Mouse (Mus musculus) c-Kit-positive CD71-positive TER-119-positive erythroid progenitor cells, embryonic 14.5 days (primary cell): ENCODE measurements around the gene Ferd3l.

ENCODE experiments used
- DNase-seq: peaks from one replicate; pipeline ENCODE4 v3.0.0-alpha.2; 2013; ENCODE audit warnings: low spot score

Gene Ferd3l

GRCm38 (mm10) chr12:33928331-33929192 lies at the start of gene Ferd3l:
TSS of gene Ferd3l (plus strand) at chr12:33928425.
- no peak for DNase-seq

DNA sequence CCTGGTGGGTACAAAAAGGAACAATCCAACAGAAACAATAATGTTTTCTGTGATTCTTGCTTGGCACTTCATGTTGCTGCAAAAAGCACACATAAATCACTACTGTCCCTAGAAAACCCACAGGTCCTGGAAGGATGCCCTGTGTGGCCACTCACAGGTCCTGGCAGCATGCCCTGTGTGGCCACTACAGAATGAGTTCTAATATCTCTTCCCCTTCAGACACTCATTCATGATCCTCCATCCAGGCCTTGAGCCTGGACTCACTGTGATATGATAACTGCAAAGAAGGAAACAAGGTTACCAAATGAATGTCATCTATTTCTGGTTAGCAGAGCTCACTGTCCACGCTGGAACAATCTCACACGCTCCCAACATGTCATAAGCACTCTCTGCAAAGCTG lies 34.3 kb upstream of the Ferd3l start:
- DNase-seq = no peak

DNA sequence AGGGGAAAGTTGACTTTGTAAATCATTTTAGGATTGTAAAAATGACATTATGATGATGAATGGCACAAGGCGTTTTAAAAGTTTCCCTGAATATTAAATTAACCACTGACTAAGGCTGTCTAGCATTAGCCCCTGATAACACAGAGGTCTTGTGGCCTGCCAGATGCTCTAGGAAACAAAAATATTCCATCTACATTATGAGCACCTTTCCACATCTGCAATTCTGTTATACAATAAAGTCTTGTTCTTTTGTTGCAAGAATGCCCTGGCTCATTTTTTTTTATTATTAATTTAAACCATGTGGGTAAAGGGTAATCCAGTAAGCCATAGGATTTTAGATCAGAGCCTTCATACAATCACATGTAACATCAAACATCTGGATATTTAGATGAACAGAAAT lies 33.6 kb upstream of the Ferd3l start:
- DNase-seq = no peak

DNA sequence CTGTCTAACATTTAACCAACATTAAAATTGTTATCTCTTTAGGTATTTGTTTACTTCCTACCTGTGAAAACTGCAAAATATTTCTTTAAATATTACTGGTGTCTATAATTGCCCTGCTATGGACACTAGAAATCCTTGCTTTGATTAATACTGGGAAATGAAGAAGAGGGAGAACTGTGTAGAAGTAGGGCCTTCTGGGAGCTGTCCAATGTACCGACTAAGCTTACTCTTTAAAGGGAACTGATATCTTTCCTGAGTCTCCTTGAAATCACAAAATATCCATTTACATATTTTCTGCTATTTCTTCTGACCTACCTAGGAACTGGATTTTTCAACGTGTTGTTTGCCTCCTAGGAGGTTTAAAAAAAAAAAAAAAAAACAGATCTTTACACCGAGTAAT lies 1.5 kb upstream of the Ferd3l start:
- no peak for DNase-seq

DNA sequence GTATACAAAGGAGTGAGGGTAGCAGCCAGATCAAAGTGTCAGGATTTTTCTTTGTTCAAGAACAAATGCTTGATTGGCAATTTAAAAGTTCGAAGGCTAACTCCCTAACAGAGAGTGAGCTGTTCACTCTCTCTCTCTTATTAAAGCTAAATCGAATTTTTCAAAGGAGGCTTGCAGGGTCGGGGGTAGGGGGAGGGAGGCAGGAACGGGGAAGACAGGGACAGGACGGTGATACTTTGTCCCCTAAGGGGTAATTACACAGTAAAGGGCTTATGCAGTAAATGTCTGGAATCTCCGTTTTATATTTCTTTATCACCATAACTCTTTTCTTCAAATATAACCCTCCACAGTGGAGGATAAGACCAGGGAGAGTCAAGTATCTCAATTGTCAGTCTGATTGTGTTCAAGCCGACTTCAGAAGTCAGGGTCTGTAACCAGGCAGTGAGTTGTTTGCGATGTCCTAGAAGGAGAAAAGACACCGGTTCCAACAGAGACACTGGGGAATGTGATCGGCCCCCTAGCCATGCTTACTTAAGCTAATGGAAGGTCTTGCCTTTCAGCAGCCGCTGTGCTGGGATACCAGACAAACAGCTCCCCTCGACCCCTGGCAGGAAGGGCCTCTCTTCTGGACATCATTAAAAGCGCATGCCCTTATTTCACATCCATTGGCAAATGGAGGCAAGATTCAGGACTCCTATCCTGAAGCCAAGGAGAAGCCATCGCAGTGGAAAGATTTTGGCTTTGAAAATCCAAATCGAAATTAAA lies 709 bp upstream of the Ferd3l start:
- no peak for DNase-seq

GRCm38 (mm10) chr12:33952843-33953242 lies 24.6 kb downstream of the Ferd3l start:
- no peak for DNase-seq

DNA sequence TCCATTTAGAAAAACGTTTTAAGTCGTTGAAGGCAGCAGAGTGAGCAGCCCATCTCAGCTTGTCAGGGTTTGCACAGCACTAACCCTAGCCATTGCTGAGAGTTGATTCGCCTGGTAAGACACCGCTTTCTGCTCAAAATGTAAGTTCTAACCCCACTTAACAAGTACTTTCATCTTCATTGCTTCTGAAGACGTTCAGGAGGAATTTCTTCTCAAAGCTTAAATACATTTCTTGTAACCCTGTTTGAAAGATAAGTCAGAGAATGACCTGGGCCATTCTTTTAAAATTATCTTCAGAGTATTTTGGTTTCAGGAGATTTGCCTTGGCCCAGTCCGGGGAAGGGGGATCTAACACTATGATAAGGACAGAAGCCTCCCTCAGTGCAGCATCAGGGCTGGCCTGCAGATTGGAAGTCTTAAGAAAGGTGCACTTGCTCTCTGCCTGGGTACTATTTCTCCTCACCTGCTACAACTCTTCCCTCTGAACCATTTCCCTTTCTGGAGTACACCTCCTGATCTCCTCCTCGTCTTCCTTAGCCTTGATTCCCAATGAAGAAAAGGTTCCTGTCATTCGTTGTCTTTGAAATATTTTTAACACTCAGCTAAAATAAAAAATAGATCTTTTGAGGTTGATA lies 26.8 kb downstream of the Ferd3l start:
- DNase-seq = no peak

DNA sequence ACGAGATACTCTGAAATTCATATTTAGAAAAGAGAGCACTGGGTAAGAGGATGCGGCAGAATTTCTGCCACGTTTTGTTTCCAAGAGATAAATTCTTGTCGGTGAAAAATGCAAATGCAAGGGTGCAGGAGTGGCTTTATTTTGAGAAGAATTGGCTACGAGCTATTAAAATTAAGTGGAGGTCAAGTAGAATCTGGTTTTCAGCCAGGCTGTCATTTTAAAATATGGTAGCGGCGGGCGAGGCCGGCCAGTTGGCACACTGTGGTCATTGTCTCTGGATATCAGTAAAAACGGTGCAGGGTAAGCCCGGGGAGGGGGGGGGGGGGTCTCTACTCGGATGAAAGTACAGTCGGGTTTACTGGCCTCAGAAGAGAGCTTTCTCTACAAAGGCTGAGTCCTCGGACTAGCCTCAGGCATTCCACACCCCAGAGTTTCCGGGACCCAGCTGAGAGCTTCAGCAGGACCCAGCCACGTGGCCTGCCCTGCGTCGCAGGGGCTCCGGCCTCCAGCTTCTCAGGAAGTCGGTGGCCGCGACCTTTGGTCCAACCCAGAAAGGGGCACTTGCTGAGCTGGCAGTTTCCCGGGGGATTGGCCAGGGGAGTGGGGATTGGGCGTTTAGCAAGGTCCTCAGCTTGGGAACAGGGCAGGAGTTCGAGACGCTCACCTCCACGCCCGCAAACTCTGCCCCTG lies 27.5 kb downstream of the Ferd3l start:
- DNase-seq = no peak

DNA sequence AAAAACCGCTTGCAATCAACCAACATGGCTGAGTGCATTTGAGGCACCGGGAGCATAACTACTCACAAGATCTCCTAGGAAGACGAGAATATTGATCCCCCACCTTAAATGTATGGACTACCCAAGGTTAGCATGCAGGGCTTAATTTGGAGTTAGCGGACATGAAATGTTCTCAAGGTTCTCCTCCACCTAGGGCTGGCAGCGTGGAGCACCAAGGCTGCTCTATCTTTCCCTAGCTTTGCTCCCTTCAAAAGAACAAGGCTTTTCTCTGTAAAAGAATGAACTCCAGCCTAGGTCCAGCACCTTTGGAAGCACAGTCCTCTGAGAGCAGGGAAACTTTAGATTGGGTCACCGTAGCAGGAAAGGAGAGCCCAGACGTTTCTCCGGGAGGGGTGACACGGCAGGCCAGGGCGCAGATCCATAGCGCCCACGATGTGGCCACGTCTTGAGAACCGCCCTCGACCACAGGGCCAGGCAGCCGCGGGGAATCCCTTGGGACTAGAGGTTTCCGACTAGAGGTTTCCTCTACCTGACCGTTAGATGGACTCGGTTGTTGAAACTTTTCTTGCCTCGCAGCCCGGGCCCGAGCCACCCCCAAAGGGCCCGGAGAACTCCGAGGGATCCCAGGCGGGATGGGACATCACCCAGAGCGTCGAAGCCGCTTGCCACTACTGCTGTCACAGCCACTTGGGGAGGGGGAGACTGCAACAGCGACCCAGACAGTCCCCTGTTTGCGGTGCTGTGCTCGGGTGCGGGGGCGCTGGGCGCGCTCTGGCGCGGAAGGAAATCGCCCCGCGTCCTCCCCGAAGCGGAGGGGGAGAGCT lies 28.6 kb downstream of the Ferd3l start:
- DNase-seq = no peak

GRCm38 (mm10) chr12:33957400-33958240 lies 29.4 kb downstream of the Ferd3l start, which contains the start of gene Twist1:
TSS of gene Twist1 (plus strand) at chr12:33957671.
- DNase-seq = no peak

DNA sequence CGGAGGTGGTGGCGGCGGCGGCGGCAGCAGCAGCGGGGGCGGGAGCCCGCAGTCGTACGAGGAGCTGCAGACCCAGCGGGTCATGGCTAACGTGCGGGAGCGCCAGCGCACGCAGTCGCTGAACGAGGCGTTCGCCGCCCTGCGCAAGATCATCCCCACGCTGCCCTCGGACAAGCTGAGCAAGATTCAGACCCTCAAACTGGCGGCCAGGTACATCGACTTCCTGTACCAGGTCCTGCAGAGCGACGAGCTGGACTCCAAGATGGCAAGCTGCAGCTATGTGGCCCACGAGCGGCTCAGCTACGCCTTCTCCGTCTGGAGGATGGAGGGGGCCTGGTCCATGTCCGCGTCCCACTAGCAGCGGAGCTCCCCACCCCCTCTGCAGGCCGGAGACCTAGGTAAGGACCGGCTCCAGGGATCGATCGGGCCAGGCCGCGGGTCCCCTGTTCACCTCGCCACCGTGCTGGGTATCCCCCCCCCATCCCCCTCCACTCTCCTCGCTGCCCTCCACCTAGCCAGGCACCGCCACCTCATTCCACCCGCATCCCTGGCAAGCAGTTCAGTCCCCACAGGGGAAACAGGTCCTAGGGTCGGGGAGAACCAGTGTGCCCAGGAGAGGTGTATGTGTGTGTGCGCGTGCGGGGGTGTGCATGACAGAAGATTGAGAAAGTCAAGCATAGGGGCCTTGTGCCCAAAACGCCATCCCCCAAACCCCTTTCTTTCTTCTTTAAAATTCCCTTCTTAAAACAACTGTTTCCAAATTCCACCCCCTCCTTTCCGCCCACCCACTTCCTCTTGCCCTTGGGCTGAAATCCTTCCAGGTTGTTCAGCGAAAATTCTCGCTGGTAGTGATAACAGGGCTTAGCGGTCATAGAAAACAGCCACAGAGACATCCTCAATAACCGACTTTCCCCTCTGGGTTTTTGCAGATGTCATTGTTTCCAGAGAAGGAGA lies 30.3 kb downstream of the Ferd3l start:
- no peak for DNase-seq

- no peak for DNase-seq
Measured at GRCm38 (mm10) chr12:33959206-33959605, 31.0 kb downstream of the Ferd3l start.

DNA sequence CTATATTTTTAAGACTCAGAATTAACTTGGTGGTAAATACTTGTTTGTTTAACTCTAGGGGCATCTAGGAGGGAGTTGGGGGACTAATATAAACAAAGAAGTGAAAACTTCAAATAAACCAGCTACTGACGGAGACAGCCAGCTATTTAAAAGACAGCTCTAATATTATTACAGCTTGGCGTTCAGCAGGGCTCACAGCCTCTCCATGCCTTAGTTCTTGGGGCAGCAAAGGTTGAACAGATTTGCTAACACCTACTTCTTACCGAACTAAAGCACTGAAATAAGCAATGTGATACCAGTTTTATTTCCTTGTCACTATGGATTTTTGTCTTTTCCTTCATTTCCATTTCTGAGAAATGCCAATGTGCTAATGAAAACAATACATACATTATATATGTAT lies 31.6 kb downstream of the Ferd3l start:
- DNase-seq = no peak

- no peak for DNase-seq
Measured at GRCm38 (mm10) chr12:33961013-33961412, 32.8 kb downstream of the Ferd3l start.

- DNase-seq = no peak
Measured at GRCm38 (mm10) chr12:33962118-33962772, 34.0 kb downstream of the Ferd3l start.

- DNase-seq = no peak
Measured at GRCm38 (mm10) chr12:33962773-33963130, 34.5 kb downstream of the Ferd3l start.

DNA sequence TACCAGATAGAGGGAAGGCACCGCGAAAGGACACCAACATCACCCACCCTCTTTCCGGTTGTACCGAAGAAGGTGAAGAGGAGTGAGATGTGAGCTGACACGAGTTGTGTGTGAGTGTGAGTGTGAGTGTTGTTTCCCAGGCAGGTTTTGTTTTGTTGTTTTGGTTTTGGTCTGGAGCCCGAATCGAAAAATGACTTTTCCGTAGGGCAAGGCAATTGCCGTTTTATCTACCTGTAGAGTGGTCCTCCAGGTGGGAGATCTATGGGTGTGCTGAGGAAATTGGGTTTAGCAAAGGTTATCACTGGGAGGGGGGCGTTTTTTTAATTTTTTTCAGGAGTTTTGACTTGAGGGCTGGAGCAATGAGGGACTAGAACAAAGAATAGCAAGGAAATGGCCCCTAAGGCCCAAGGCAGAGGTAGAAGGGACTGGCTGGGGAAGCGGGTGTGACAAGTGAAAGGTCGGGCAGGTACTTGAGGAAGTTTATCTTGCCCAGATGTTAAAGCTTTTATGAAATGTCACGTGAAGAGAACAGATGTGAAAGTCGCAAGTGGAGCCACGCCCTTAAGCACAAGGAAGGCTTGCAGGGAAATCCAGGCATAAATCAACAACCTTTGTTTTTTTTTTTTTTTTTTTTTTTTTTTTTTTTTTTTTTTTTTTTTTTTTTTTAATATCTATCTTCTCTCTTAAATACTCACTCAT lies 35.6 kb downstream of the Ferd3l start:
- no peak for DNase-seq

GRCm38 (mm10) chr12:33964427-33964826 lies 36.2 kb downstream of the Ferd3l start:
- no peak for DNase-seq
